ENCODE assay signal across 11 mouse cellular contexts in the genomic region with DNA sequence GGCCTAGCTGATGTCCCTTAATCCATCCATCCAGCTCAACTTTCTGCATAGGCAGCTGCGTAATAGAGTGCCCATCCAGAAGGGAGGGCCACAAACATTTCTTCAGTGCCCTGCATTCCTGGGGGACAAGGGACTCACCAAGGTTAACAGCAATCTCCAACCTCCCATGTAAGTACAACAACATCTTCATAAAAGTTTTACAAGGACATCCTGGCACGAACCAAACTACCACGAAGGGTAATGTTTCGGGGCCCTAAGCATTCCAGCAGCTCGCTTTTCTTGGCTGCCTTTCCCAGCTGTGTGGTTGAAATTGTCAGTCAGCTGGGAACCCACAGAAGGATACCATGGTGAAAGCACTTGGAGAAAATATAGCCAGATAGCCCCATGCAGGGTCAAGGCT.
DNase-seq lines count a peak whose midpoint lies in the region.
"Had no signal": no experiment of that assay in that cellular context is flagged by ENCODE, and none has a peak within 500 bp of the region (broad histone marks: within the 10 kb centered on the region; RNA-seq: fewer than 3 reads in every experiment).

No protein-coding gene starts in this region.

- DNase-seq in kidney, adult 11 months, result peak; percentile 29
- DNase-seq in kidney, adult 9 months, result no peak
- DNase-seq in 3T3-L1 (ENCODE audit: low read depth, low spot score), result peak; percentile 89
- peak; percentile 42 for DNase-seq in adrenal gland, adult 8-10 months
- peak; percentile 28 for DNase-seq in gastrocnemius, postnatal 25 days
- no peak for DNase-seq in right cerebral cortex, postnatal 25 days
- DNase-seq in cerebellum, postnatal 25 days, result no peak
- DNase-seq in cerebellum, postnatal 10 days, result no peak
- DNase-seq: cerebellum, postnatal 36 days; layer of hippocampus, postnatal 36 days; thymus, postnatal 14 days had no signal

Comparison
In these comparisons a context has a peak if more than half of its experiments do, and no peak if none do; other contexts are left out.
1. DNase-seq: peak in kidney, adult 11 months (single experiment), 3T3-L1 (single experiment), adrenal gland, adult 8-10 months (single experiment) and gastrocnemius, postnatal 25 days (single experiment); none in kidney, adult 9 months (single experiment), right cerebral cortex, postnatal 25 days (single experiment), cerebellum, postnatal 25 days (0 of 2) and cerebellum, postnatal 10 days (0 of 2).